In the genomic region with DNA sequence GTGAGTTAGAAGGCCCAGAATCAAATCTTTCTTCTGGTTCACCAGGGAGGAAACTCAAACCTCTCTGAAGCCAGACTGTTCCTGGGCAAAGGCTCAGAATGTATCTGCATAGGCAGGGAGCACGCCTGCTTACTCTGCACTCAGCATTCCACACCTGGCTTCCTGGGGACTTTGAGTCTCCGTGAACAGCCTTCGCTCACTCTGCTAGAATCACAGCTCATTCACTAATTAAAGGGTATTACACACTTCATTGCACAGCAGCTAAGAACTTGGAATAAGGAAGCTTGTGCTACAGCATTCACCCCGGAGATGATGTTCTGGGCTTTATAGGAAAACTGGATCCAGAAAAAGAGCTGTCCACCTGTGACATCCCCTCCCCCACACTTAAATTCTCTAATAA, we compare ENCODE assay signal across 31 mouse cellular contexts. TPM values are rescaled to one million over a fixed set of nuclear protein-coding genes. Genes with fewer than 3 reads are reported as not detected.
DNase-seq lines count a peak whose midpoint lies in the region; ATAC-seq and TF ChIP-seq lines count a peak whose summit lies in the region.
"Had no signal": no experiment of that assay in that cellular context is flagged by ENCODE, and none has a peak within 500 bp of the region (broad histone marks: within the 10 kb centered on the region; RNA-seq: fewer than 3 reads in every experiment).

No protein-coding gene starts in this region.

- 7% methylated on average over 4 of the region's 4 CpGs for WGBS in forebrain, embryonic 14.5 days
- 15% methylated on average over 4 of the region's 4 CpGs for WGBS in forebrain, embryonic 15.5 days
- 41% methylated on average over 4 of the region's 4 CpGs for WGBS in hindbrain, postnatal 0 days
- WGBS in hindbrain, embryonic 14.5 days = 51% methylated on average over 4 of the region's 4 CpGs
- 62% methylated on average over 4 of the region's 4 CpGs for WGBS in midbrain, postnatal 0 days
- 58% methylated on average over 4 of the region's 4 CpGs for WGBS in midbrain, embryonic 10.5 days

- no peaks in the 10 kb centered on the region for H3K36me3 ChIP-seq in forebrain, embryonic 14.5 days (ENCODE audit: control insufficient read depth, insufficient read depth, low read length)
- H3K36me3 ChIP-seq in forebrain, embryonic 15.5 days = no peaks in the 10 kb centered on the region
- no peaks in the 10 kb centered on the region for H3K36me3 ChIP-seq in hindbrain, postnatal 0 days (ENCODE audit: insufficient read depth, low read length)
- no peaks in the 10 kb centered on the region for H3K36me3 ChIP-seq in hindbrain, embryonic 14.5 days (replicated peaks; ENCODE audit: control insufficient read depth, insufficient read depth)
- no peaks in the 10 kb centered on the region for H3K36me3 ChIP-seq in midbrain, postnatal 0 days (ENCODE audit: insufficient read depth, low read length)
- H3K36me3 ChIP-seq in midbrain, embryonic 10.5 days = no peaks in the 10 kb centered on the region
- H3K36me3 ChIP-seq: embryonic facial prominence, embryonic 12.5 days; embryonic facial prominence, embryonic 15.5 days; G1E; heart, embryonic 10.5 days; hindbrain, embryonic 13.5 days; intestine, embryonic 15.5 days had no signal

- H3K4me3 ChIP-seq in forebrain, embryonic 14.5 days (ENCODE audit: low read depth, low read length) = no peak overlapping the region
- no peak overlapping the region for H3K4me3 ChIP-seq in forebrain, embryonic 15.5 days
- no peak overlapping the region for H3K4me3 ChIP-seq in hindbrain, postnatal 0 days (ENCODE audit: low read length)
- no peak overlapping the region for H3K4me3 ChIP-seq in hindbrain, embryonic 14.5 days (replicated peaks; ENCODE audit: low read length)
- no peak overlapping the region for H3K4me3 ChIP-seq in midbrain, postnatal 0 days (ENCODE audit: low read depth, low read length)
- H3K4me3 ChIP-seq in midbrain, embryonic 10.5 days = no peak overlapping the region
- H3K4me3 ChIP-seq: embryonic facial prominence, embryonic 12.5 days; embryonic facial prominence, embryonic 15.5 days; heart, adult 2 months; heart, embryonic 10.5 days; hindbrain, embryonic 13.5 days; intestine, embryonic 15.5 days had no signal

- peaks cover 31% of the 10 kb centered on the region for H3K4me1 ChIP-seq in forebrain, embryonic 14.5 days (ENCODE audit: control insufficient read depth, insufficient read depth, low read length)
- H3K4me1 ChIP-seq in forebrain, embryonic 15.5 days = peaks cover 48% of the 10 kb centered on the region
- peaks cover 13% of the 10 kb centered on the region; the same call in 1 of the 2 replicates for H3K4me1 ChIP-seq in hindbrain, postnatal 0 days (ENCODE audit: insufficient read depth, low read length)
- H3K4me1 ChIP-seq in hindbrain, embryonic 14.5 days (replicated peaks; ENCODE audit: control insufficient read depth, insufficient read depth, low read length) = peaks cover 44% of the 10 kb centered on the region
- peaks cover 17% of the 10 kb centered on the region for H3K4me1 ChIP-seq in midbrain, postnatal 0 days (ENCODE audit: insufficient read depth, low read length)
- peaks cover 30% of the 10 kb centered on the region for H3K4me1 ChIP-seq in midbrain, embryonic 10.5 days
- H3K4me1 ChIP-seq: intestine, embryonic 15.5 days had no signal

- no peak for ATAC-seq in forebrain, embryonic 14.5 days
- no peak for ATAC-seq in forebrain, embryonic 15.5 days (replicated peaks)
- ATAC-seq in hindbrain, postnatal 0 days = no peak
- no peak for ATAC-seq in hindbrain, embryonic 14.5 days (ENCODE audit: low FRiP score)
- ATAC-seq in midbrain, postnatal 0 days (ENCODE audit: low FRiP score) = no peak
- ATAC-seq: intestine, embryonic 15.5 days; Patski had no signal

- H3K9ac ChIP-seq in forebrain, embryonic 14.5 days (ENCODE audit: low read length) = no peak overlapping the region
- H3K9ac ChIP-seq in forebrain, embryonic 15.5 days (replicated peaks) = no peak overlapping the region
- no peak overlapping the region for H3K9ac ChIP-seq in hindbrain, postnatal 0 days (replicated peaks; ENCODE audit: low read length)
- H3K9ac ChIP-seq in hindbrain, embryonic 14.5 days = no peak overlapping the region
- no peak overlapping the region for H3K9ac ChIP-seq in midbrain, postnatal 0 days (replicated peaks; ENCODE audit: low read length, poor library complexity, severe bottlenecking)
- H3K9ac ChIP-seq: embryonic facial prominence, embryonic 12.5 days; embryonic facial prominence, embryonic 15.5 days; hindbrain, embryonic 13.5 days; intestine, embryonic 15.5 days had no signal

- TF ChIP-seq CTCF in hindbrain, postnatal 0 days (IDR thresholded peaks at IDR 0.05; ENCODE audit: low read depth) = no peak
- TF ChIP-seq CTCF in midbrain, postnatal 0 days (IDR thresholded peaks at IDR 0.05) = no peak

- no peaks in the 10 kb centered on the region for H3K9me3 ChIP-seq in forebrain, embryonic 14.5 days (replicated peaks; ENCODE audit: control insufficient read depth, low read length)
- H3K9me3 ChIP-seq in forebrain, embryonic 15.5 days = no peaks in the 10 kb centered on the region
- H3K9me3 ChIP-seq in hindbrain, postnatal 0 days (ENCODE audit: low read length) = no peaks in the 10 kb centered on the region
- H3K9me3 ChIP-seq in hindbrain, embryonic 14.5 days (ENCODE audit: control insufficient read depth, low read length) = no peaks in the 10 kb centered on the region
- no peaks in the 10 kb centered on the region for H3K9me3 ChIP-seq in midbrain, postnatal 0 days (ENCODE audit: low read length)
- no peaks in the 10 kb centered on the region for H3K9me3 ChIP-seq in midbrain, embryonic 10.5 days (replicated peaks)
- H3K9me3 ChIP-seq: embryonic facial prominence, embryonic 12.5 days; embryonic facial prominence, embryonic 15.5 days; heart, embryonic 10.5 days; hindbrain, embryonic 13.5 days; intestine, embryonic 15.5 days had no signal

- peaks cover 11% of the 10 kb centered on the region; the same call in 1 of the 2 replicates for H3K27me3 ChIP-seq in forebrain, embryonic 14.5 days (replicated peaks; ENCODE audit: control insufficient read depth, insufficient read depth, low read length)
- H3K27me3 ChIP-seq in forebrain, embryonic 15.5 days = peaks cover 10% of the 10 kb centered on the region; the same call in 1 of the 2 replicates
- no peaks in the 10 kb centered on the region for H3K27me3 ChIP-seq in hindbrain, postnatal 0 days (ENCODE audit: insufficient read depth, low read length)
- peaks cover 10% of the 10 kb centered on the region; the same call in 1 of the 2 replicates for H3K27me3 ChIP-seq in hindbrain, embryonic 14.5 days (ENCODE audit: control insufficient read depth, insufficient read depth, low read length)
- H3K27me3 ChIP-seq in midbrain, postnatal 0 days (ENCODE audit: insufficient read depth, low read length) = no peaks in the 10 kb centered on the region
- peaks cover 47% of the 10 kb centered on the region for H3K27me3 ChIP-seq in midbrain, embryonic 10.5 days (ENCODE audit: low read depth, poor library complexity, severe bottlenecking)

- DNase-seq in forebrain, embryonic 14.5 days (ENCODE audit: low spot score) = peak; percentile 42
- peak; percentile 44 for DNase-seq in hindbrain, postnatal 0 days (ENCODE audit: low spot score)
- no peak for DNase-seq in hindbrain, embryonic 14.5 days (ENCODE audit: low spot score)
- DNase-seq in midbrain, postnatal 0 days (ENCODE audit: low spot score) = peak; percentile 35
- DNase-seq in midbrain, embryonic 10.5 days (ENCODE audit: low spot score) = no peak
- DNase-seq in retina, postnatal 1 day = peak; percentile 41
- DNase-seq in B cell, adult 2 months = no peak
- DNase-seq: adrenal gland, postnatal 10 days; adrenal gland, postnatal 36 days; cerebellum, adult 11 months; cerebellum, adult 2 months; cerebellum, adult 9-11 months; cerebellum, postnatal 25 days; gastrocnemius, postnatal 10 days; gastrocnemius, postnatal 36 days; heart, adult 2 months had no signal

- no peak overlapping the region for H3K27ac ChIP-seq in forebrain, embryonic 14.5 days (ENCODE audit: low read depth, low read length)
- no peak overlapping the region for H3K27ac ChIP-seq in forebrain, embryonic 15.5 days (replicated peaks)
- H3K27ac ChIP-seq in hindbrain, postnatal 0 days = no peak overlapping the region
- no peak overlapping the region for H3K27ac ChIP-seq in hindbrain, embryonic 14.5 days
- H3K27ac ChIP-seq in midbrain, postnatal 0 days (ENCODE audit: low read depth, low read length) = no peak overlapping the region
- H3K27ac ChIP-seq in midbrain, embryonic 10.5 days (replicated peaks) = no peak overlapping the region
- H3K27ac ChIP-seq: embryonic facial prominence, embryonic 12.5 days; embryonic facial prominence, embryonic 15.5 days; heart, adult 2 months; heart, embryonic 10.5 days; hindbrain, embryonic 13.5 days; intestine, embryonic 15.5 days had no signal

- no peak overlapping the region for H3K4me2 ChIP-seq in forebrain, embryonic 14.5 days (ENCODE audit: low read length)
- no peak overlapping the region for H3K4me2 ChIP-seq in forebrain, embryonic 15.5 days (replicated peaks)
- H3K4me2 ChIP-seq in hindbrain, postnatal 0 days (ENCODE audit: low read depth, low read length) = no peak overlapping the region
- no peak overlapping the region for H3K4me2 ChIP-seq in hindbrain, embryonic 14.5 days (replicated peaks)
- H3K4me2 ChIP-seq in midbrain, postnatal 0 days (ENCODE audit: low read depth, low read length, poor library complexity, severe bottlenecking) = no peak overlapping the region
- H3K4me2 ChIP-seq: embryonic facial prominence, embryonic 12.5 days; embryonic facial prominence, embryonic 15.5 days; hindbrain, embryonic 13.5 days; intestine, embryonic 15.5 days had no signal

RNA-seq across cellular contexts. Expression of a gene that starts 3.7 kb away (rescaled TPM):
- 3.8 and 5.0 TPM in 2 replicates for polyA plus RNA-seq in forebrain, embryonic 14.5 days (2014; fragmentation: Nextera tagmentation; extraction: Ambion mirVana)
- polyA plus RNA-seq in forebrain, embryonic 15.5 days (2015; fragmentation: Nextera tagmentation; extraction: Ambion mirVana) = 5.5 and 5.6 TPM in 2 replicates
- 55.2 and 57.3 TPM in 2 replicates for total RNA-seq in hindbrain, postnatal 0 days (2014; rRNA removed)
- polyA plus RNA-seq in hindbrain, postnatal 0 days (2015; fragmentation: Nextera tagmentation; extraction: Ambion mirVana) = 18.3 and 19.2 TPM in 2 replicates
- polyA plus RNA-seq in hindbrain, embryonic 14.5 days (2014; fragmentation: Nextera tagmentation; extraction: Ambion mirVana) = 12.4 and 14.7 TPM in 2 replicates
- 60.2 and 63.8 TPM in 2 replicates for total RNA-seq in midbrain, postnatal 0 days (2014; rRNA removed)
- polyA plus RNA-seq in midbrain, postnatal 0 days (2015; fragmentation: Nextera tagmentation; extraction: Ambion mirVana) = 19.8 and 20.3 TPM in 2 replicates
- polyA plus RNA-seq in midbrain, embryonic 10.5 days (2016; fragmentation: Nextera tagmentation; extraction: Ambion mirVana) = 1.7 and 2.0 TPM in 2 replicates
- total RNA-seq: CH12.LX; common myeloid progenitor, adult 5-6 weeks; granulocyte monocyte progenitor cell, adult 5-6 weeks; heart, adult 2 months; heart, postnatal 25 days; hematopoietic stem cell, adult 5-6 weeks had no signal
- polyA plus RNA-seq: G1E; heart, adult 2 months; heart, embryonic 14.5 days; heart, postnatal 0 days had no signal

Comparison
In these comparisons a context has a peak if more than half of its experiments do, and no peak if none do; other contexts are left out.
1. DNase-seq: peak in forebrain, embryonic 14.5 days (single experiment), hindbrain, postnatal 0 days (single experiment), midbrain, postnatal 0 days (single experiment) and retina, postnatal 1 day (single experiment); none in hindbrain, embryonic 14.5 days (single experiment), midbrain, embryonic 10.5 days (single experiment) and B cell, adult 2 months (0 of 2).